Mouse (Mus musculus) frontal cortex, adult (tissue): ENCODE measurements around the gene Foxb2.
"Not testable (repeated sequence)": the region's sequence is repeated elsewhere in the genome, so short reads cannot be mapped to it uniquely, and the experiment has no call there.

Experiments used
- ATAC-seq: cut with Nextera tagmentation; 2 replicates; pipeline ENCODE4 v1.9.2; 2017; ENCODE audit warnings: mild to moderate bottlenecking, moderate library complexity, mixed read lengths; ENCODE audit not compliant: low TSS enrichment

Foxb2 gene

GRCm38 (mm10) chr19:16873221-16873861, at the start of gene Foxb2:
Foxb2 (minus strand) TSS chr19:16873805.
- ATAC-seq = peak; percentile 38; the same call in 1 of the 2 replicates

GRCm38 (mm10) chr19:16911507-16911906, 37.9 kb upstream of the Foxb2 start:
- no peak for ATAC-seq

GRCm38 (mm10) chr19:16903106-16903505, 29.5 kb upstream of the Foxb2 start:
- ATAC-seq = no peak

- no peak for ATAC-seq
Measured at GRCm38 (mm10) chr19:16899716-16900115, 26.1 kb upstream of the Foxb2 start.

GRCm38 (mm10) chr19:16898576-16898975, 25.0 kb upstream of the Foxb2 start:
- ATAC-seq = no peak

DNA sequence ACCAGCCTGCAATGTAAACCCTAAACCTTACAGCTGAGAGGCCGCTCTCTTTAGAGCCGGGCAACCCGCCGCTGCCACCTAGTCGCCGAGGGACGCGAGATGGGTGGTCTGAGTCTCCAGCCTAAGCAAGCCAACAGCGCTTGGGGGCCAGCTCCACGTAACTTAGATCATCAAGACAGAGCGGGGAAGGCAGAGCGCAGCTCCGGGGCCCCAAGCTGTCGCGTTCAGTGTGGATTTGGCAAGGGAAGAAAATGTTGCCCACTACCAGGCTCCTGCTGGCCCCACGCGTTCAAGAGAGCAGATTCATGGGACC, 2.8 kb upstream of the Foxb2 start:
- ATAC-seq = no peak

- no peak for ATAC-seq
Measured at GRCm38 (mm10) chr19:16875631-16876457, 2.2 kb upstream of the Foxb2 start.

- ATAC-seq = no peak
Measured at GRCm38 (mm10) chr19:16874991-16875540, 1.5 kb upstream of the Foxb2 start.

GRCm38 (mm10) chr19:16873942-16874861, 597 bp upstream of the Foxb2 start:
- no peak for ATAC-seq

- peak; percentile 53 for ATAC-seq
Measured at GRCm38 (mm10) chr19:16872331-16873180, 1.0 kb downstream of the Foxb2 start.

GRCm38 (mm10) chr19:16871192-16871760, 2.3 kb downstream of the Foxb2 start:
- ATAC-seq = no peak

DNA sequence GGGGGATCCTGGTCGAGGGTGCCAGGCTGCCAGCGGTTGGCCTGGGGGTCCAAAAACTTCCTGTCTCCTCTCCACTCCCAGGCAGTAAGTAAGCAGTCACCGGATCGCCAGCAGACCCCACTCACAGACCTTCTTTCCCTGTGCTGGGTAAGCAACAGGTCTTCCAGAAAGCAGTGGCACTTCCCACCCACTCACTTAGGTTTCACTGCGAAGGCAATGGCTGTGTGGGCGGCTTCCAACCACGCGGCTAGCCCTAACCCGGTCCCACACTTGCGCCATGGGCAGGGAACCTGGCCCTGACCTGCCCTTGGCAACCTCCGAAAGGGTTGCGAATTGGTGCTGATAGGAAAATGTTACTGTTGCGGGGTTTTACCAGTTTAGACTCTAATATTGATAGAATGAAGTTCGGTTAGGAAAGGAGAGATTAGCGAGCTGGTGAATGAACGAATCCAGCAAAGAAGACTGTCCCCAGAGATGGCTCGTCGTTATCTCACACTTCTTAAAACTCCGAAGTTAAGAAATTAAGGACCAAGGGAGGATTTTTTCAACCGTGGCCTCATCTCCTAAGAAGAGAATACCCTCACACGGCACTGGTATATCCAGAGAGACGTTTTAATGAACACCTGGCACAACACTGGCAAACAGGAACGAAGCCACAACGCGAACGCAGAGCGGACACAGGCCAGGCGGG, 3.0 kb downstream of the Foxb2 start:
- ATAC-seq = no peak

DNA sequence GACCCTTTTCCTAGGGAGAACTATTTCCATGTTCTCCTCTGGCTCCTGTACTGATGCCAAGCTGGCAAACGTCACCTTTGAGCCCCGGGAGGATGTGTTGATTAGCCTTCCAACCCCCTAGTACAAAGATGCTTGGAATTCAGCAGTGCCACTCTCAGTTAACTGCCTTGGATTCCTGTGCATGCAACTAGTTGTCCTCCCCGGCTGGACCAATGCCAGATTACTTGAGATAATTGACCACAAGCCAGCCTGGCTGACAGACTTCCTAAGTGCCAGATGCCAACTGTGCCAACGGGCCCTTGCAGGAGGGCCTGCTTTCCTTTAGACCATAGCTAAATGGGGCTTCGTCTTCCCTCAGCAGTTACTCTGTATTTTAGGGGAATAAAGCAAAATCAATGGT, 5.1 kb downstream of the Foxb2 start:
- ATAC-seq = no peak

GRCm38 (mm10) chr19:16858646-16859045, 15.0 kb downstream of the Foxb2 start:
- ATAC-seq = no peak

- ATAC-seq = no peak
Measured at GRCm38 (mm10) chr19:16856752-16857151, 16.9 kb downstream of the Foxb2 start.

- not testable (repeated sequence) for ATAC-seq
Measured at GRCm38 (mm10) chr19:16844091-16844490, 29.5 kb downstream of the Foxb2 start.

- no peak for ATAC-seq
Measured at GRCm38 (mm10) chr19:16841516-16842249, 31.9 kb downstream of the Foxb2 start.

DNA sequence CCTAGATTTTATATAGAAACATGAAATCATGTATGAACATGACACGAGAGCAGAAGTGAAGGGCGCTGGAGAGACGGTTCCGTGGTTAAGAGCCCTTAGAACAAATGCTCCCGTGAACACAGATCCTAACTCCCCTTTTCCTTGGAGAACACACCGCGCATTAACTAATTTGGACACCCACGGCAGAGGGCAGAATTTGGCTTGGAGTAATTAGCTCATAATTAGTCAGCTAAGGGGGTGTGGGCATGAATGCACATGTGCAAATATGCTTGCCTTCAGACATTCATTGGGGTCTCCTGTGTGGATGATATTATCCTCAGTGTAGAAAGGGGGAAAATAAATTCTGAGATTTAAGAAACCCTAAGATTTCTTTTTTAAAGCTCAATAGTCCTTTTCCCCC, 32.6 kb downstream of the Foxb2 start:
- no peak for ATAC-seq

GRCm38 (mm10) chr19:16827657-16828056, 45.9 kb downstream of the Foxb2 start:
- ATAC-seq = no peak
